Mouse (Mus musculus): Measurements from ENCODE around the gene Mslnl.

DNA sequence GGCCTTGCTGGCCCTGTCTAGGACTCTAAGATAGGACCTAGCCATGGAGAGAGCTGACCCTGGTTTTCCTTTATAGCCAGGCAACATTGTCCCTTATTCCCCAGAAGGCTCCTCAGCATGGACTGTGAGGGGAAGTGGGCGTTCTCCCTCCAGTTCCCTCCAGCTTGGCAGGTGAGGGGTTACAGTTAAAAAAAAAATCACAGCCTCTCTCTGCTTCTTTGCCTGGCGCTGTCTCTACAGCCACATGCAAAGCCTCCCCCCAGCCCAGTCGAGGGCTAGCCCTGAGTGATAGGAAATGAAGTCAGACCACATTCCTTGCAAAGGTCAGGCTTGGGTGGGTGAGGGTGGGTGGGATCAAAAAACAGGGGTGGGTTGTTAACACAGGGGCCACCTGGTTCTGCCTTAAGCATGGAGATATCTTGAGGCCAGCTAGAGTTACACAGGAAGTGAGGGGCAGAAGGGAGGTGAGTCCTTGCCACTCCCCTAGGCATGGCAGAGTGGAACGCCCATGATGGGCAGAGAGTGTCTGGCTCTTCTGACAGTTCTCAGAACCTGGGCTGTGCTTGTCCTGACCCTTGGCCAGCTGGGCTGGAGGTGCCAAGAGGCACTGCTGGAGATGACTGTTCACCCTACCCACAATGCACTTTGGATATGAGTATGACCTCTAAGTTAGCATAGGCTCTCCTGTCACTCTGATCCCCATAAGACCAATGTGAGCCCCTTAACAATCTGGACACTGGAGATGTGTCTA lies 20.0 kb downstream of the Mslnl start:
- TF ChIP-seq CTCF (IDR thresholded peaks at IDR 0.05): no peak
- TF ChIP-seq EP300 (IDR thresholded peaks at IDR 0.05): peak; percentile 86
